Mouse (Mus musculus): ENCODE data around the gene Hps1. TPM values are rescaled to one million over a fixed set of nuclear protein-coding genes. Genes with fewer than 3 reads are reported as not detected.

Gene Hps1
- polyA plus RNA-seq (2011; ENCODE audit: insufficient read depth, insufficient read length, low read depth, missing spikeins) = 13.2 and 14.1 TPM in 2 replicates

GRCm38 (mm10) chr19:42779531-42780155 is at the start of gene Hps1:
Gene Hps1 (minus strand): TSS chr19:42779978.
- Histone ChIP-seq H3K9ac (ENCODE audit: low read depth, poor library complexity, severe bottlenecking) (peak within 1 kb of the TSS; percentile 51), H3K27ac (ENCODE audit: insufficient read depth, low read length) (no peak within 1 kb of the TSS), H3K9me3 (replicated peaks; ENCODE audit: control insufficient read depth, insufficient read depth, low read length, poor library complexity, severe bottlenecking) (no peaks in the 10 kb centered on the region), H3K27me3 (ENCODE audit: control insufficient read depth, insufficient read depth, low read length, poor library complexity, severe bottlenecking) (no peaks in the 10 kb centered on the region), H3K4me1 (ENCODE audit: control insufficient read depth, insufficient read depth, low read length) (no peaks in the 10 kb centered on the region), H3K36me3 (ENCODE audit: control insufficient read depth, insufficient read depth, low read length, poor library complexity, severe bottlenecking) (no peaks in the 10 kb centered on the region), H3K4me3 (ENCODE audit: low read depth, low read length) (peak within 1 kb of the TSS; percentile 48)
- TF ChIP-seq EP300 (IDR thresholded peaks at IDR 0.05; ENCODE audit: insufficient read depth, low read depth, low read length) (no peak), POLR2A (IDR thresholded peaks at IDR 0.05; ENCODE audit: insufficient read depth, low read length) (peak; percentile 6), CTCF (IDR thresholded peaks at IDR 0.05; ENCODE audit: low read depth, low read length) (no peak)

DNA sequence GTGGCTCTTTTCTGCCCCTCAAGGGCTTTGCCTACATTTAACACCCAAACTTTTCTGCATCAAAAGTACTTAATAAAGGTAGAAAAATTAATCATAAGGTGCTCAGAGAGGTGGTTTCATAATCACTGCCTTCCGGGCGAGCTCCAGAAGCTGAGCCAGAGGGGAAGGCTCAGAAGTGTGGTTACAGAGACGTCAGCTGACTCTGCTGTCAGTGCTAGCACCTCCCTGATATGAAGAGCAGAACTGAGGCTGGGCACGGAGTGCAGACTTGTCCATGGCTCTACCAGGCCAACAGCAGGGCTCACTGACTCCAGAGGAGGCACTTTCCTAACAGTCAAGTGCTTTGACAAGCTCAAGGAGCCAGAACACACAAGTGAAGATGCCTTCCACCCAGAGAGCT is 49.4 kb upstream of the Hps1 start:
- Histone ChIP-seq H3K9me3 (replicated peaks; ENCODE audit: control insufficient read depth, insufficient read depth, low read length, poor library complexity, severe bottlenecking) (no peaks in the 10 kb centered on the region), H3K4me3 (ENCODE audit: low read depth, low read length) (no peak overlapping the region), H3K36me3 (ENCODE audit: control insufficient read depth, insufficient read depth, low read length, poor library complexity, severe bottlenecking) (no peaks in the 10 kb centered on the region), H3K4me1 (ENCODE audit: control insufficient read depth, insufficient read depth, low read length) (no peaks in the 10 kb centered on the region), H3K27ac (ENCODE audit: insufficient read depth, low read length) (no peak overlapping the region), H3K9ac (ENCODE audit: low read depth, poor library complexity, severe bottlenecking) (no peak overlapping the region), H3K27me3 (ENCODE audit: control insufficient read depth, insufficient read depth, low read length, poor library complexity, severe bottlenecking) (no peaks in the 10 kb centered on the region; the same call in 1 of the 2 replicates)
- TF ChIP-seq POLR2A (IDR thresholded peaks at IDR 0.05; ENCODE audit: insufficient read depth, low read length) (no peak), EP300 (IDR thresholded peaks at IDR 0.05; ENCODE audit: insufficient read depth, low read depth, low read length) (no peak), CTCF (IDR thresholded peaks at IDR 0.05; ENCODE audit: low read depth, low read length) (no peak)

DNA sequence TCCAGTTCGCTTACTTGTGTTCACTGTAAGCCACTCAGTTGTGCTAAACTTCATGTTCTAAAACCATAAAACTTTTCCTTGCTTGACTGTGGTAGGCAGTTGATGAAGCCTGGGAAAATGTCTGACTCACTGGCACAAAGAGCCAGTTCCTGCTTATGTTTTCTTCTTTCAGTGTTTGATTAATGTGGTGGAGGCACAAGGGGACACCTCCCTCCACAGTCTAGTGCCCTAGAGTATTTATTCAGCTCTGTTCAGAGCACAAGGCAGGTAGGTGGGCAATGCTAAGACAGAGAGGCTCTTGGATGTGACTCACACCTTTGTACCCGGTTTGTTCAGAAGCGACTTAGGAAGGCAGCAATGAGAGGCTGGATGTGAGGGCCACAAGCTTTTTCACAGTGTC is 48.1 kb upstream of the Hps1 start:
- H3K27ac ChIP-seq (ENCODE audit: insufficient read depth, low read length) = no peak overlapping the region
- no peak overlapping the region for H3K9ac ChIP-seq (ENCODE audit: low read depth, poor library complexity, severe bottlenecking)
- H3K4me1 ChIP-seq (ENCODE audit: control insufficient read depth, insufficient read depth, low read length) = no peaks in the 10 kb centered on the region
- TF ChIP-seq EP300 (IDR thresholded peaks at IDR 0.05; ENCODE audit: insufficient read depth, low read depth, low read length) (no peak), CTCF (IDR thresholded peaks at IDR 0.05; ENCODE audit: low read depth, low read length) (no peak), POLR2A (IDR thresholded peaks at IDR 0.05; ENCODE audit: insufficient read depth, low read length) (no peak)
- H3K27me3 ChIP-seq (ENCODE audit: control insufficient read depth, insufficient read depth, low read length, poor library complexity, severe bottlenecking) = no peaks in the 10 kb centered on the region; the same call in 1 of the 2 replicates
- no peak overlapping the region for H3K4me3 ChIP-seq (ENCODE audit: low read depth, low read length)
- no peaks in the 10 kb centered on the region for H3K36me3 ChIP-seq (ENCODE audit: control insufficient read depth, insufficient read depth, low read length, poor library complexity, severe bottlenecking)
- H3K9me3 ChIP-seq (replicated peaks; ENCODE audit: control insufficient read depth, insufficient read depth, low read length, poor library complexity, severe bottlenecking) = no peaks in the 10 kb centered on the region

- no peak for TF ChIP-seq EP300 (IDR thresholded peaks at IDR 0.05; ENCODE audit: insufficient read depth, low read depth, low read length)
- TF ChIP-seq CTCF (IDR thresholded peaks at IDR 0.05; ENCODE audit: low read depth, low read length) = no peak
- TF ChIP-seq POLR2A (IDR thresholded peaks at IDR 0.05; ENCODE audit: insufficient read depth, low read length) = no peak
- H3K9me3 ChIP-seq (replicated peaks; ENCODE audit: control insufficient read depth, insufficient read depth, low read length, poor library complexity, severe bottlenecking) = no peaks in the 10 kb centered on the region
- no peak overlapping the region for H3K27ac ChIP-seq (ENCODE audit: insufficient read depth, low read length)
- H3K36me3 ChIP-seq (ENCODE audit: control insufficient read depth, insufficient read depth, low read length, poor library complexity, severe bottlenecking) = no peaks in the 10 kb centered on the region
- no peak overlapping the region for H3K4me3 ChIP-seq (ENCODE audit: low read depth, low read length)
- H3K4me1 ChIP-seq (ENCODE audit: control insufficient read depth, insufficient read depth, low read length) = no peaks in the 10 kb centered on the region
- H3K27me3 ChIP-seq (ENCODE audit: control insufficient read depth, insufficient read depth, low read length, poor library complexity, severe bottlenecking) = no peaks in the 10 kb centered on the region
- no peak overlapping the region for H3K9ac ChIP-seq (ENCODE audit: low read depth, poor library complexity, severe bottlenecking)
Measured at GRCm38 (mm10) chr19:42820109-42820508, 40.3 kb upstream of the Hps1 start.

- Histone ChIP-seq H3K4me1 (ENCODE audit: control insufficient read depth, insufficient read depth, low read length) (no peaks in the 10 kb centered on the region), H3K36me3 (ENCODE audit: control insufficient read depth, insufficient read depth, low read length, poor library complexity, severe bottlenecking) (no peaks in the 10 kb centered on the region), H3K27me3 (ENCODE audit: control insufficient read depth, insufficient read depth, low read length, poor library complexity, severe bottlenecking) (no peaks in the 10 kb centered on the region), H3K27ac (ENCODE audit: insufficient read depth, low read length) (no peak overlapping the region), H3K9me3 (replicated peaks; ENCODE audit: control insufficient read depth, insufficient read depth, low read length, poor library complexity, severe bottlenecking) (no peaks in the 10 kb centered on the region), H3K4me3 (ENCODE audit: low read depth, low read length) (no peak overlapping the region), H3K9ac (ENCODE audit: low read depth, poor library complexity, severe bottlenecking) (no peak overlapping the region)
- TF ChIP-seq EP300 (IDR thresholded peaks at IDR 0.05; ENCODE audit: insufficient read depth, low read depth, low read length) (no peak), POLR2A (IDR thresholded peaks at IDR 0.05; ENCODE audit: insufficient read depth, low read length) (no peak)
Measured at GRCm38 (mm10) chr19:42817761-42818160, 38.0 kb upstream of the Hps1 start.

GRCm38 (mm10) chr19:42816261-42816660 is 36.5 kb upstream of the Hps1 start:
- TF ChIP-seq CTCF (IDR thresholded peaks at IDR 0.05; ENCODE audit: low read depth, low read length) (no peak), EP300 (IDR thresholded peaks at IDR 0.05; ENCODE audit: insufficient read depth, low read depth, low read length) (no peak), POLR2A (IDR thresholded peaks at IDR 0.05; ENCODE audit: insufficient read depth, low read length) (no peak)
- H3K27ac ChIP-seq (ENCODE audit: insufficient read depth, low read length) = no peak overlapping the region
- H3K4me1 ChIP-seq (ENCODE audit: control insufficient read depth, insufficient read depth, low read length) = no peaks in the 10 kb centered on the region
- no peak overlapping the region for H3K4me3 ChIP-seq (ENCODE audit: low read depth, low read length)
- H3K9me3 ChIP-seq (replicated peaks; ENCODE audit: control insufficient read depth, insufficient read depth, low read length, poor library complexity, severe bottlenecking) = no peaks in the 10 kb centered on the region
- H3K36me3 ChIP-seq (ENCODE audit: control insufficient read depth, insufficient read depth, low read length, poor library complexity, severe bottlenecking) = no peaks in the 10 kb centered on the region
- H3K27me3 ChIP-seq (ENCODE audit: control insufficient read depth, insufficient read depth, low read length, poor library complexity, severe bottlenecking) = no peaks in the 10 kb centered on the region
- no peak overlapping the region for H3K9ac ChIP-seq (ENCODE audit: low read depth, poor library complexity, severe bottlenecking)
